Mouse (Mus musculus) liver, embryonic 14.5 days (tissue): Measurements from ENCODE around the gene Tmem183a.

Experiments
- CTCF ChIP-seq: IDR thresholded peaks from 2 replicates; pipeline ENCODE4 v1.5.1; 2016; ENCODE audit warnings: antibody characterized with exemption, low read depth, control low read depth
- EP300 ChIP-seq: IDR thresholded peaks from 2 replicates; pipeline ENCODE4 v1.6.1; 2016; ENCODE audit warnings: antibody characterized with exemption, low read depth

- TF ChIP-seq CTCF, result no peak
- no peak for TF ChIP-seq EP300
Observed at GRCm38 (mm10) chr1:134342781-134343310, 18.9 kb downstream of the Tmem183a start.
